Mouse (Mus musculus) forebrain, embryonic 10.5 days (tissue): ENCODE measurements around the gene Mettl1. TPM values are rescaled to one million over a fixed set of nuclear protein-coding genes. Genes with fewer than 3 reads are reported as not detected.
"Not testable (repeated sequence)": the region's sequence is repeated elsewhere in the genome, so short reads cannot be mapped to it uniquely, and the experiment has no call there.

Source experiments
- DNase-seq: peaks from one replicate; pipeline ENCODE4 v3.0.0-alpha.2; 2017; ENCODE audit warnings: low spot score; ENCODE audit errors: extremely low spot score
- H3K27ac ChIP-seq: fragments of 300-500 bp; sonication (generic); 2 replicates; pipeline ENCODE4 v1.5.1; 2016; ENCODE audit warnings: mild to moderate bottlenecking
- H3K27me3 ChIP-seq: fragments of 300-500 bp; sonication (generic); 2 replicates; pipeline ENCODE4 v1.6.1; 2016; ENCODE audit warnings: mild to moderate bottlenecking; ENCODE audit not compliant: poor library complexity, severe bottlenecking
- H3K36me3 ChIP-seq: fragments of 300-500 bp; sonication (generic); replicated peaks from 2 replicates; pipeline ENCODE4 v1.6.1; 2016; ENCODE audit warnings: mild to moderate bottlenecking, moderate library complexity
- H3K4me1 ChIP-seq: fragments of 300-500 bp; sonication (generic); 2 replicates; pipeline ENCODE4 v1.6.1; 2016
- H3K4me3 ChIP-seq: fragments of 300-500 bp; sonication (generic); 2 replicates; pipeline ENCODE4 v1.5.1; 2016; ENCODE audit warnings: mild to moderate bottlenecking, moderate library complexity
- H3K9me3 ChIP-seq: fragments of 300-500 bp; sonication (generic); 2 replicates; pipeline ENCODE4 v1.6.1; 2016; ENCODE audit warnings: mild to moderate bottlenecking, moderate library complexity
- WGBS: fragments of 180-500 bp; shearing (Covaris S2); methylation state at CpG from one replicate; pipeline ENCODE4 v1.1.7; 2016; 5-methylcytosine and 5-hydroxymethylcytosine counted together
- polyA plus RNA-seq: library from polyadenylated mRNA; unstranded; fragments of >200 nt; fragmentation: Nextera tagmentation; extraction: Ambion mirVana; gene quantifications from 2 replicates; pipeline ENCODE4 v1.2.1, GENCODE M21; 2016

Mettl1 gene
- polyA plus RNA-seq, 1 experiment from 2014 or later = 62.1 TPM

DNA sequence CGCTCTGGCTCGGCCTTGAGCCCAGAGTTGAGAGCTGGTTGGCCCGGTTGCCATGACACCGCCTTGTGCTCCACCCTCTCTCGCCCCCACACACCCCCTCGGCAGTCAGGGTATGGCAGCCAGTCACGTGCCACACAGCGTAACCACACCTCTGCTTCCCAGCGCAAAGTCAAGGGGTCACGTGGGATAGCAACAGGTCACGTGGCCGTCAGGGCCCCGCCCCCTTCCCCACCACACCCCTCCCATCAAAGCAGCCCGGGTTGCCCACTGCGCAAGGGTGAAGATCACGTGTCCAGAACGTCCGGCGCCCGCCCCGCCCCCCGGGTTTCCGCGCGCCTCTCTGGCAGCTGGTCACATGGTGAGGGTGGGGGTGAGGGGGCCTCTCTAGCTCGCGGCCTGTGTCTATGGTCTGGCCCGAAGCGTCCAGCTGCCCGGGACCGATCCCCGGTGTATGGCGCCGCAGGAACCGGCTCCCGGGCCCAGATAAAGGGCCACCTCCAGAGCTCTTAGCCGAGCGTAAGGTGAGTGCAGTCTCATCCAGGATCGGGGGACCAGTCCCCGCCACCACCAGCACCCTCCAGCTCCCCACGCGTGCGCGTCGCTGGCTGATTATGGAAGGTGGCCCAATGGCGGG lies 22.1 kb downstream of the Mettl1 start, which contains the start of gene Cdk4:
TSS of gene Cdk4 (plus strand) at position 296 of the 634 bp plus-strand sequence.
- peak within 1 kb of the TSS; percentile 86 for H3K4me3 ChIP-seq
- DNase-seq = peak; percentile 100
- H3K36me3 ChIP-seq = peaks cover 43% of the 10 kb centered on the region
- H3K27ac ChIP-seq = peak within 1 kb of the TSS; percentile 99
- H3K27me3 ChIP-seq = peaks cover 37% of the 10 kb centered on the region
- peaks cover 77% of the 10 kb centered on the region for H3K4me1 ChIP-seq
- WGBS = under 1% methylated on average over 46 of the region's 46 CpGs
- no peaks in the 10 kb centered on the region for H3K9me3 ChIP-seq

GRCm38 (mm10) chr10:127063913-127064870 lies 23.0 kb downstream of the Mettl1 start:
- WGBS = 16% methylated on average over 37 of the region's 37 CpGs
- peak overlapping the region; percentile 86 for H3K4me3 ChIP-seq
- no peak for DNase-seq
- peaks cover 48% of the 10 kb centered on the region for H3K36me3 ChIP-seq
- peaks cover 29% of the 10 kb centered on the region for H3K27me3 ChIP-seq
- H3K4me1 ChIP-seq = peaks cover 77% of the 10 kb centered on the region
- H3K9me3 ChIP-seq = no peaks in the 10 kb centered on the region
- peak overlapping the region; percentile 99 for H3K27ac ChIP-seq

DNA sequence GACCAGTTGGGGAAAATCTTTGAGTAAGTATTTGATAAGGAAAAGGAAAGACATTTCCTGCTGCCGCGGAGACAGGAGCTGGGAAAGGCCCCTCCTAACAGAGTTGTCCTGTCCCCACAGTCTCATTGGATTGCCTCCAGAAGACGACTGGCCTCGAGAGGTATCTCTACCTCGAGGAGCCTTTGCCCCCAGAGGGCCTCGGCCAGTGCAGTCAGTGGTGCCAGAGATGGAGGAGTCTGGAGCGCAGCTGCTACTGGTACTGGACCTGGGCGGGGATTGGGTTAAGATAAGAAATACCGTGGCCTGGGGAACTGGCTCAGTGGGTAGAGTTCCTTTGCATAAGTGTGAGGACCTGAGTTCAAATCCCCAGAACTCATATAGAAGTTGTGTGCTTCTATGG lies 24.8 kb downstream of the Mettl1 start:
- Histone ChIP-seq H3K36me3 (peaks cover 48% of the 10 kb centered on the region), H3K4me1 (peaks cover 70% of the 10 kb centered on the region), H3K9me3 (no peaks in the 10 kb centered on the region), H3K27me3 (peaks cover 11% of the 10 kb centered on the region), H3K27ac (no peak overlapping the region), H3K4me3 (peak overlapping the region; percentile 25; the same call in 1 of the 2 replicates)
- 91% methylated on average over 9 of the region's 9 CpGs for WGBS
- DNase-seq = no peak

DNA sequence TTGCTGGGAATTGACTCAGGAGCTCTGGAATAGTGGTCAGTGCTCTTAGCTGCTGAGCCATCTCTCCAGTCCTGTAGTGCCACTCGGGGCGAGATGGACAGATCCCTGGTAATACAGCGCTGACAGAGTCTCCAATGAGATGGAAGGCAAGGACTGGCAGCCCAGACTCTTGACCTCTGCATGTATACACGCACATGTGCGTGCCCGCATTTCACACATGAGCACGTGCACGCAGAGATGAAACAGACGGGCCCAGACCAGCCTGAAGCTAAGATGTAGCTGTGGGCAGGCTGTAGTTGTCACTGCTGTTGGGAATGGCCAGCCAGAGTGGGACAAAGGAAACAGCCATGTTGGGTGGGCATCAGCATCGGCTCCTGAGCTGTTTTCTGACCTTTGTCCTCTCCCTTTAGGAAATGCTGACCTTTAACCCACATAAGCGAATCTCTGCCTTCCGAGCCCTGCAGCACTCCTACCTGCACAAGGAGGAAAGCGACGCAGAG lies 25.4 kb downstream of the Mettl1 start:
- H3K27ac ChIP-seq = no peak overlapping the region
- DNase-seq = no peak
- peaks cover 48% of the 10 kb centered on the region for H3K36me3 ChIP-seq
- H3K4me1 ChIP-seq = peaks cover 68% of the 10 kb centered on the region
- H3K27me3 ChIP-seq = peaks cover 5% of the 10 kb centered on the region
- H3K4me3 ChIP-seq = peak overlapping the region; percentile 26
- H3K9me3 ChIP-seq = no peaks in the 10 kb centered on the region
- WGBS = 90% methylated on average over 14 of the region's 14 CpGs

- no peaks in the 10 kb centered on the region for H3K27me3 ChIP-seq
- H3K9me3 ChIP-seq = no peaks in the 10 kb centered on the region
- peak overlapping the region; percentile 66 for H3K4me3 ChIP-seq
- WGBS = 87% methylated on average over 9 of the region's 9 CpGs
- H3K36me3 ChIP-seq = peaks cover 48% of the 10 kb centered on the region
- no peak for DNase-seq
- H3K4me1 ChIP-seq = peaks cover 59% of the 10 kb centered on the region
- H3K27ac ChIP-seq = peak overlapping the region; percentile 92
Measured at GRCm38 (mm10) chr10:127068360-127069038, 27.3 kb downstream of the Mettl1 start.

DNA sequence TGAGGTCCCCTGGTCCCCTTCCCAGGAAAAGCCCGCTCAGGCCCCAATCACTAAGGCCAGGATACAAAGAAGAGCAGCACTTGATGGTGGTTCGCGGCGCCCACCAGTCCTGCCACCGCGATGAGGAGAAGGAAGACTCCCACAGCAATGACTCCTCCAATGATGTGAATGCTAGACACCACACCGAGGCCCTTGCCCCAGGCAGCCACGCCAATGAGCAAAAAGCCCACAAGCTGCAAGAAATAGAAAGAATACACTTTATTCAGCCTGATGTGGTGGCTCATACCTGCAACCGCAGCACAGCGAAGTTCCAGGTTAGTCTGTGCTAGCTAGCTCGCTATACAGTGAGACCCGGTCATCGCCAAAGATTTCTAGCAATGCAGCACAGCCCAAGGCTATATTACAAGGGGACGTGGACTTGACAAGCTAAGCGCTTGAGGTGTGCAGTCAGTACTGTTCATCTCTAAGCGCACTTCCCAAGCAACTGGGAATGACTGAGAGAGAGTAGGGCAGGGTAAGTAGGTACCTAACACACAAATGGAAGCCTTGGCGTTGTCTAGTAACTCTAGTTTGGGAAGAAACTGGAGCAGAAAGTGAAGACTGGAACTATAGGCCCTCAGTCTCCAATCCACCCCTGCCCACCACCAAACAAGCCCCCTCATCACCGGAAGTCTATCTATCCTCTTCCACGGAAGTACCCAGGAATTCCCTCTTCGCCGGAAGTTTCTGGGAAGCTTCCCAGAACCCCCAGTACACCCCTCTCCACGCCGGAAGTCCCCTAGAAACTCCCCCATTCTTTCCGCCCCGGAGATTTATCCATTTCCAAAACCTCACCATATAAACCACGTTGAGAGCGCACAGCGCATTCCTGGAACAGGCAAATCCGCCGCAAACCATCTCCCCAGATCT lies 28.3 kb downstream of the Mettl1 start:
- DNase-seq = no peak
- Histone ChIP-seq H3K4me1 (peaks cover 55% of the 10 kb centered on the region), H3K9me3 (no peaks in the 10 kb centered on the region), H3K27me3 (no peaks in the 10 kb centered on the region), H3K27ac (peak overlapping the region; percentile 92), H3K36me3 (peaks cover 43% of the 10 kb centered on the region), H3K4me3 (peak overlapping the region; percentile 66)
- 9% methylated on average over 30 of the region's 30 CpGs for WGBS

- Histone ChIP-seq H3K9me3 (no peaks in the 10 kb centered on the region), H3K36me3 (peaks cover 34% of the 10 kb centered on the region), H3K4me3 (peak within 1 kb of the TSS; percentile 66), H3K27ac (peak within 1 kb of the TSS; percentile 92), H3K27me3 (peaks cover 6% of the 10 kb centered on the region; the same call in 1 of the 2 replicates), H3K4me1 (peaks cover 51% of the 10 kb centered on the region)
- 4% methylated on average over 36 of the region's 36 CpGs for WGBS
- DNase-seq = peak; percentile 92
Measured at GRCm38 (mm10) chr10:127070190-127071121, 29.2 kb downstream of the Mettl1 start, which contains the start of gene Tspan31. Tspan31 (minus strand) TSS chr10:127070264.

DNA sequence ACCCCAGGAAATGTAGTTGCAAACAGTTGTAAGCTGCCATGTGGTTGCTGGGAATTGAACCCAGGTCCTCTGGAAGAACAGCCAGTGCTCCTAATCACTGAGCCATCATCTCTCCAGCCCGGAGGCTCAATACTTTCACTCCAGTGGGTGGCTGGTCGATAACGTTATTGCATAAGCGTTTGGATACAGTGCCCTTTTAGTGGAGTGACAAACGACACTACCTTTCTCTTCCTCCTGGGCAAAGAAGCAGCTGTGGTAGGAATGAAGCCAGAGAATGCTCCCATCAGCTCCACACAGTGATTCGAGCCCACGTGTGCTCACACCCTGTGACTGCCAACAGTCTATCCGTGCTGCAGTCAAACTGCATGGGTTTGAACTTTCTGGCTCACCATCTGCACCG lies 30.0 kb downstream of the Mettl1 start:
- 86% methylated on average over 9 of the region's 9 CpGs for WGBS
- peaks cover 27% of the 10 kb centered on the region for H3K36me3 ChIP-seq
- peaks cover 12% of the 10 kb centered on the region; the same call in 1 of the 2 replicates for H3K27me3 ChIP-seq
- DNase-seq = no peak
- H3K4me3 ChIP-seq = peak overlapping the region; percentile 66
- H3K9me3 ChIP-seq = no peaks in the 10 kb centered on the region
- peak overlapping the region; percentile 92; the same call in 1 of the 2 replicates for H3K27ac ChIP-seq
- peaks cover 47% of the 10 kb centered on the region for H3K4me1 ChIP-seq

DNA sequence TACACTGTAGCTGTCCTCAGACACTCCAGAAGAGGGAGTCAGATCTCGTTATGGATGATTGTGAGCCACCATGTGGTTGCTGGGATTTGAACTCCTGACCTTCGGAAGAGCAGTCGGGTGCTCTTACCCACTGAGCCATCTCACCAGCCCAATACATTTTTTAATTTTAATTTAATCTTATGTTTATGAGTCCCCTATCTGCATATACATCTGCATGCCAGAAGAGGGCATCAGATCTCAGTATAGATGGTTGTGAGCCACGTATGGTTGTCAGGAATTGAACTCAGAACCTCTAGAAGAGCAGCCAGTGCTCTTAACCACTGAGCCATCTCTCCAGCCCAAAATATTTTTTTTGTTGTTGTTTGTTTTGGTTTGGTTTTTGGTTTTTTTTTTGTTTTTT lies 31.1 kb downstream of the Mettl1 start:
- H3K9me3 ChIP-seq, H3K27ac ChIP-seq, DNase-seq, H3K4me3 ChIP-seq: not testable (repeated sequence)
- WGBS = 89% methylated on average over 4 of the region's 4 CpGs
- Histone ChIP-seq H3K27me3 (peaks cover 22% of the 10 kb centered on the region), H3K36me3 (peaks cover 16% of the 10 kb centered on the region), H3K4me1 (peaks cover 43% of the 10 kb centered on the region)

- 92% methylated on average over 2 of the region's 2 CpGs for WGBS
- DNase-seq, H3K27ac ChIP-seq: not testable (repeated sequence)
Measured at GRCm38 (mm10) chr10:127072969-127073368, 31.8 kb downstream of the Mettl1 start.

GRCm38 (mm10) chr10:127073981-127074380 lies 32.8 kb downstream of the Mettl1 start:
- Histone ChIP-seq H3K4me1 (peaks cover 43% of the 10 kb centered on the region), H3K4me3 (no peak overlapping the region), H3K36me3 (no peaks in the 10 kb centered on the region), H3K27ac (no peak overlapping the region), H3K27me3 (peaks cover 39% of the 10 kb centered on the region), H3K9me3 (no peaks in the 10 kb centered on the region)
- no peak for DNase-seq
- 98% methylated on average over 1 of the region's 1 CpGs for WGBS

More at GRCm38 (mm10) chr10:127072969-127073368, 31.8 kb downstream of the Mettl1 start:
- not testable (repeated sequence) for H3K36me3 ChIP-seq, H3K9me3 ChIP-seq, H3K4me3 ChIP-seq
- Histone ChIP-seq H3K4me1 (peaks cover 43% of the 10 kb centered on the region), H3K27me3 (peaks cover 29% of the 10 kb centered on the region)
